Mouse (Mus musculus): ENCODE measurements around the gene Timm13.

Timm13 gene

GRCm38 (mm10) chr10:80862305-80862704, 38.5 kb downstream of the Timm13 start:
- no peak for DNase-seq (ENCODE audit: low spot score in 2 of 2)

- DNase-seq (ENCODE audit: low spot score in 2 of 2): no peak
Measured at GRCm38 (mm10) chr10:80858350-80858935, 42.3 kb downstream of the Timm13 start.

- no peak for DNase-seq (ENCODE audit: low spot score in 2 of 2)
Measured at GRCm38 (mm10) chr10:80857848-80858247, 42.9 kb downstream of the Timm13 start.

- DNase-seq (ENCODE audit: low spot score in 2 of 2): no peak
Measured at GRCm38 (mm10) chr10:80857386-80857785, 43.4 kb downstream of the Timm13 start.

- DNase-seq (ENCODE audit: low spot score in 2 of 2): no peak
Measured at GRCm38 (mm10) chr10:80856908-80857307, 43.9 kb downstream of the Timm13 start.

GRCm38 (mm10) chr10:80856267-80856666, 44.5 kb downstream of the Timm13 start:
- DNase-seq (ENCODE audit: low spot score in 2 of 2): no peak

GRCm38 (mm10) chr10:80855749-80856073, 45.1 kb downstream of the Timm13 start:
- no peak for DNase-seq (ENCODE audit: low spot score in 2 of 2)

GRCm38 (mm10) chr10:80854913-80855748, 45.6 kb downstream of the Timm13 start, which contains the start of the genes Lsm7 and Sppl2b:
TSS of gene Lsm7 (minus strand) at chr10:80855209.
TSS of gene Sppl2b (plus strand) at chr10:80855275.
- DNase-seq (ENCODE audit: low spot score in 2 of 2): peak; percentile 96 to 98
